Mouse (Mus musculus) ES-Bruce4 (cell line): ENCODE results near the gene Rpl23. TPM values are rescaled to one million over a fixed set of nuclear protein-coding genes. Genes with fewer than 3 reads are reported as not detected.

ENCODE experiments used
- H3K27ac ChIP-seq: 2 replicates; pipeline ENCODE4 v1.5.1; 2012; ENCODE audit warnings: low read length, inconsistent platforms; ENCODE audit not compliant: insufficient read depth
- H3K27me3 ChIP-seq: 2 replicates; pipeline ENCODE4 v1.6.1; 2012; ENCODE audit warnings: mild to moderate bottlenecking, low read length, inconsistent platforms; ENCODE audit not compliant: control insufficient read depth, poor library complexity, insufficient read depth, severe bottlenecking
- H3K36me3 ChIP-seq: 2 replicates; pipeline ENCODE4 v1.6.1; 2012; ENCODE audit warnings: inconsistent platforms, mild to moderate bottlenecking, low read length, moderate library complexity; ENCODE audit not compliant: control insufficient read depth, poor library complexity, insufficient read depth, severe bottlenecking
- H3K4me1 ChIP-seq: one replicate; pipeline ENCODE4 v1.8.1; 2011; ENCODE audit warnings: low read length; ENCODE audit not compliant: control insufficient read depth, insufficient read depth
- H3K4me3 ChIP-seq: 2 replicates; pipeline ENCODE4 v1.5.1; 2011; ENCODE audit warnings: low read depth, mild to moderate bottlenecking, low read length
- H3K9ac ChIP-seq: 2 replicates; pipeline ENCODE4 v1.6.1; 2012; ENCODE audit warnings: low read depth, mild to moderate bottlenecking, inconsistent platforms; ENCODE audit not compliant: poor library complexity, severe bottlenecking
- H3K9me3 ChIP-seq: replicated peaks from 2 replicates; pipeline ENCODE4 v1.6.1; 2012; ENCODE audit warnings: mild to moderate bottlenecking, low read length, inconsistent platforms; ENCODE audit not compliant: control insufficient read depth, poor library complexity, insufficient read depth, severe bottlenecking
- CTCF ChIP-seq: IDR thresholded peaks from one replicate; pipeline ENCODE4 v1.8.1; 2011; ENCODE audit warnings: low read depth, low read length
- EP300 ChIP-seq: IDR thresholded peaks from 2 replicates; pipeline ENCODE4 v1.6.1; 2011; ENCODE audit warnings: low read depth, low read length; ENCODE audit not compliant: insufficient read depth
- POLR2A ChIP-seq: IDR thresholded peaks from one replicate; pipeline ENCODE4 v1.8.1; 2011; ENCODE audit warnings: low read length; ENCODE audit not compliant: insufficient read depth
- polyA plus RNA-seq: library from polyadenylated mRNA; stranded (reverse); fragments of >200 nt; gene quantifications from 2 replicates; pipeline ENCODE4 v1.2.4, GENCODE M21; 2011; ENCODE audit warnings: low read depth; ENCODE audit not compliant: missing spikeins, insufficient read depth, insufficient read length

Rpl23 gene
- polyA plus RNA-seq, 1 experiment, result 842 TPM

- H3K4me3 ChIP-seq, result no peak overlapping the region
- peaks cover 42% of the 10 kb centered on the region for H3K4me1 ChIP-seq
- H3K36me3 ChIP-seq, result peaks cover 19% of the 10 kb centered on the region
- TF ChIP-seq CTCF (no peak), EP300 (no peak), POLR2A (no peak)
- 0 out of 2 replicates have a peak overlapping the region, but pooled peaks have one; percentile 16 for H3K27ac ChIP-seq
- H3K9me3 ChIP-seq, result no peaks in the 10 kb centered on the region
- no peaks in the 10 kb centered on the region for H3K27me3 ChIP-seq
- no peak overlapping the region for H3K9ac ChIP-seq
These were observed 30.3 kb upstream of the Rpl23 start for GRCm38 (mm10) chr11:97812491-97812921.

- TF ChIP-seq POLR2A (no peak), CTCF (no peak), EP300 (no peak)
- H3K27ac ChIP-seq, result peak overlapping the region; percentile 16; the same call in 1 of the 2 replicates
- H3K4me1 ChIP-seq, result peaks cover 43% of the 10 kb centered on the region
- H3K9me3 ChIP-seq, result no peaks in the 10 kb centered on the region
- H3K27me3 ChIP-seq, result no peaks in the 10 kb centered on the region
- no peak overlapping the region for H3K9ac ChIP-seq
- H3K4me3 ChIP-seq, result no peak overlapping the region
- peaks cover 25% of the 10 kb centered on the region for H3K36me3 ChIP-seq
These were observed 29.5 kb upstream of the Rpl23 start for GRCm38 (mm10) chr11:97811569-97812362.

GRCm38 (mm10) chr11:97810970-97811369, 28.7 kb upstream of the Rpl23 start:
- TF ChIP-seq CTCF, result no peak
- no peak for TF ChIP-seq EP300
- TF ChIP-seq POLR2A, result no peak
- no peaks in the 10 kb centered on the region for H3K27me3 ChIP-seq
- H3K36me3 ChIP-seq, result peaks cover 26% of the 10 kb centered on the region
- 0 out of 2 replicates have a peak overlapping the region, but pooled peaks have one; percentile 16 for H3K27ac ChIP-seq
- H3K9me3 ChIP-seq, result no peaks in the 10 kb centered on the region
- H3K4me3 ChIP-seq, result no peak overlapping the region
- H3K9ac ChIP-seq, result no peak overlapping the region
- H3K4me1 ChIP-seq, result peaks cover 42% of the 10 kb centered on the region

GRCm38 (mm10) chr11:97810356-97810755, 28.1 kb upstream of the Rpl23 start:
- H3K9ac ChIP-seq, result no peak overlapping the region
- H3K4me3 ChIP-seq, result no peak overlapping the region
- H3K4me1 ChIP-seq, result peaks cover 42% of the 10 kb centered on the region
- no peaks in the 10 kb centered on the region for H3K27me3 ChIP-seq
- H3K27ac ChIP-seq, result peak overlapping the region; percentile 57
- H3K9me3 ChIP-seq, result no peaks in the 10 kb centered on the region
- no peak for TF ChIP-seq POLR2A
- TF ChIP-seq CTCF, result no peak
- TF ChIP-seq EP300, result no peak
- peaks cover 26% of the 10 kb centered on the region for H3K36me3 ChIP-seq

- H3K4me1 ChIP-seq, result peaks cover 42% of the 10 kb centered on the region
- H3K9ac ChIP-seq, result peak overlapping the region; percentile 10; the same call in 1 of the 2 replicates
- H3K27ac ChIP-seq, result peak overlapping the region; percentile 97
- H3K27me3 ChIP-seq, result no peaks in the 10 kb centered on the region
- no peak for TF ChIP-seq POLR2A
- TF ChIP-seq EP300, result no peak
- no peak for TF ChIP-seq CTCF
- no peaks in the 10 kb centered on the region for H3K9me3 ChIP-seq
- H3K4me3 ChIP-seq, result no peak overlapping the region
- H3K36me3 ChIP-seq, result peaks cover 23% of the 10 kb centered on the region
These were observed 27.2 kb upstream of the Rpl23 start for GRCm38 (mm10) chr11:97809235-97810121.
